Mouse (Mus musculus) intestine, postnatal 0 days (tissue): Measurements from ENCODE around the gene Tspan11. TPM values are rescaled to one million over a fixed set of nuclear protein-coding genes. Genes with fewer than 3 reads are reported as not detected.

ENCODE experiments used
- ATAC-seq: fragments of 200-750 bp; cut with Nextera tagmentation; 2 replicates; pipeline ENCODE4 v1.8.0; 2017; ENCODE audit warnings: mild to moderate bottlenecking, moderate TSS enrichment, moderate library complexity
- H3K27ac ChIP-seq: fragments of 300-500 bp; sonication (generic); 2 replicates; pipeline ENCODE4 v1.5.1; 2014; ENCODE audit warnings: mild to moderate bottlenecking, low read depth, low read length, moderate library complexity
- H3K27me3 ChIP-seq: fragments of 300-500 bp; sonication (generic); replicated peaks from 2 replicates; pipeline ENCODE4 v1.6.1; 2014; ENCODE audit warnings: low read length, mixed read lengths; ENCODE audit not compliant: control insufficient read depth, insufficient read depth
- H3K36me3 ChIP-seq: fragments of 300-500 bp; sonication (generic); 2 replicates; pipeline ENCODE4 v1.6.1; 2014; ENCODE audit warnings: mild to moderate bottlenecking, moderate library complexity; ENCODE audit not compliant: control insufficient read depth, insufficient read depth
- H3K4me1 ChIP-seq: fragments of 300-500 bp; sonication (generic); replicated peaks from 2 replicates; pipeline ENCODE4 v1.6.1; 2014; ENCODE audit warnings: antibody characterized with exemption, low read length, mixed read lengths; ENCODE audit not compliant: control insufficient read depth, insufficient read depth
- H3K4me2 ChIP-seq: fragments of 300-500 bp; sonication (generic); replicated peaks from 2 replicates; pipeline ENCODE4 v1.6.1; 2014; ENCODE audit warnings: low read depth, mild to moderate bottlenecking, moderate library complexity
- H3K4me3 ChIP-seq: fragments of 300-500 bp; sonication (generic); 2 replicates; pipeline ENCODE4 v1.5.1; 2014; ENCODE audit warnings: low read depth, low read length
- H3K9ac ChIP-seq: fragments of 300-500 bp; sonication (generic); 2 replicates; pipeline ENCODE4 v1.6.1; 2014; ENCODE audit warnings: mild to moderate bottlenecking, low read depth, low read length
- H3K9me3 ChIP-seq: fragments of 300-500 bp; sonication (generic); 2 replicates; pipeline ENCODE4 v1.6.1; 2016; ENCODE audit warnings: mixed run types; ENCODE audit not compliant: control insufficient read depth
- CTCF ChIP-seq: sonication (generic); IDR thresholded peaks from 2 replicates; pipeline ENCODE4 v1.5.1; 2016; ENCODE audit warnings: low read depth, mild to moderate bottlenecking, control low read depth, antibody characterized with exemption, moderate library complexity
- WGBS: fragments of 180-500 bp; shearing (Covaris S2); extraction: QIAGEN DNeasy Blood & Tissue Kit; methylation state at CpG from one replicate; pipeline ENCODE4 v1.1.7; 2014; 5-methylcytosine and 5-hydroxymethylcytosine counted together
- polyA plus RNA-seq: library from polyadenylated mRNA; unstranded; fragments of >200 nt; fragmentation: Nextera tagmentation; extraction: Ambion mirVana; gene quantifications from 2 replicates; pipeline ENCODE4 v1.2.1, GENCODE M21; 2015

Tspan11 gene
- polyA plus RNA-seq, 1 experiment from 2014 or later: 2.7 TPM

DNA sequence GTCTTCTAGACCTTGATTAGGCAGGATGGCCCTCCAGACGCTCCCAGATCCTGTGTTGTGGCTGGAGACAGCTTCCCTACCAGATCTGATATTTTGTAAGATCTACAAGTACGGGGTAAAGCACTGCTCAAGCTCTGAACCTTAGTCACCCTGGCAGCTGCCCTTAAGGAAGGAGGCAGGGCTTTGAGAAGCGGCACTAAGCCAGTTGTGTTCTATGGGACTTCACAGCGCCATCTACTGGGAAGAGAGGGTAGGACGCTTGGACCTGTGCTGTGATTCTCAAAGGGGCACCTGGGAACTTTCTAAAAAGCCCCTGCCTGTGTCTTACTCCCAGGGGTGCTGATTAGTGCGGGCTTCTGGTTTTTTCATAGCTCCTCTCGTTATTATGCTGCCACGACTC is 33.3 kb downstream of the Tspan11 start:
- no peaks in the 10 kb centered on the region for H3K27me3 ChIP-seq
- H3K4me1 ChIP-seq: no peaks in the 10 kb centered on the region
- H3K4me2 ChIP-seq: no peak overlapping the region
- no peak overlapping the region for H3K27ac ChIP-seq
- 7% methylated on average over 8 of the region's 8 CpGs for WGBS
- H3K4me3 ChIP-seq: no peak overlapping the region
- H3K9ac ChIP-seq: no peak overlapping the region
- ATAC-seq: no peak
- H3K9me3 ChIP-seq: no peaks in the 10 kb centered on the region
- peak; percentile 89 for TF ChIP-seq CTCF
- H3K36me3 ChIP-seq: no peaks in the 10 kb centered on the region

DNA sequence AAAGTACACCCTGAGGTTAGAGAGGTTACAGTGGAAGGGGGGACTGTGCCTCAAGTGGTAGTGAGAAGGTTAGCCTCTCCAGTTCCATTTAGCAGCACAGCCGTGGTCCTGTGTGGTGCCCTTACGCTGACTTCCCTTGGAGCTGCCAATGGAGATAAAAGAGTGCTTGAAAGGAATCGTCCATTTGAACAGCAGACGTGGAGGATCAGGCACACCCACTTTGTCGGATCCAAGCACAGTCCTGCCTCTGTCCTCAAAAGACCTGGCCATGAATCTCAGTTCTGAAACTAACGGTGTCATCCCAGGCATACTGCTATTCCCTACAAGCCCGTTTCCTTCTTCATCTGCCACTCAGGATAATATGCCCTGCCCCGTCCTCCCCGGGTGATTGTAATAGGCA is 34.6 kb downstream of the Tspan11 start:
- H3K9me3 ChIP-seq: no peaks in the 10 kb centered on the region
- no peak overlapping the region for H3K9ac ChIP-seq
- H3K4me2 ChIP-seq: no peak overlapping the region
- H3K36me3 ChIP-seq: no peaks in the 10 kb centered on the region
- no peak overlapping the region for H3K27ac ChIP-seq
- no peaks in the 10 kb centered on the region for H3K27me3 ChIP-seq
- no peak for TF ChIP-seq CTCF
- 59% methylated on average over 9 of the region's 9 CpGs for WGBS
- no peak for ATAC-seq
- no peaks in the 10 kb centered on the region for H3K4me1 ChIP-seq
- H3K4me3 ChIP-seq: no peak overlapping the region

DNA sequence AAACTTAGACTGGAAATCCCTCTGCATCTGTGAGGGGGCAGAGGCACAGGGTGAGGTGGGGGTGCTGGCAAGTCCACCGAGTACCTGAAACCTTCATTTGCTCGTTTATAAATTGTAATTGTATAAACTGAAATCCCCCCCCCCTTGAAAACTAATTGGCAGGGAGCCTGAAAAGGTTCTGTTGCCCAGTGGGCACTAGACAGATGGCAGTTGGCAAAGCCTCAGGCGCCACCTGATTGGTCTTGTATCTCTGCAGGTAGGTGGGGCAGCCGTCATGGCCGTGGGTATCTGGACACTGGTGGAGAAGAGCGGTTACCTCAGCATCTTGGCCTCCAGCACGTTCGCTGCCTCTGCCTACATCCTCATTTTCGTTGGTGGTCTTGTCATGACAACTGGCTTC is 35.9 kb downstream of the Tspan11 start:
- no peak for ATAC-seq
- Histone ChIP-seq H3K4me3 (no peak overlapping the region), H3K36me3 (no peaks in the 10 kb centered on the region), H3K4me2 (no peak overlapping the region), H3K27me3 (no peaks in the 10 kb centered on the region), H3K4me1 (no peaks in the 10 kb centered on the region), H3K9ac (no peak overlapping the region), H3K9me3 (no peaks in the 10 kb centered on the region), H3K27ac (no peak overlapping the region)
- no peak for TF ChIP-seq CTCF
- WGBS: 84% methylated on average over 9 of the region's 9 CpGs

DNA sequence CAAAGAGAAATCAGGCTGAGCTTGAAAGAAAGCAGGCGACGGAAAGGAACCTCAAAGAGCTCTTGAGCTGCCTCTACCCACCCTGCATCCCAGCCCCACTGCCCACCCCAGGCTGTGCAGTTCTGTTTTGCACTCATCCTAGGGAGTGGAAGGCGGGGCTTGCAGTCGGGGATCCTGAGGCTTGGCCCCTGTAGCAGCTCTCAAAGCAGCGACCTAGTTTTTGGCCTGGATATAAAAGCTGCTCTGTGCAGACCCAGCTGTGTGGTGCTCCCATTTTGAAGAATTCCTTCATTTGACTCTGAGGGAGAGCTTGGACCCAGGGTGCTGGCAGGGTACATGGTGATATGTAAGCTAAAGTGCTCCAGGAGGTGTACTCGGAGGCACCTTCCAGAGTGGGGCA is 37.4 kb downstream of the Tspan11 start:
- Histone ChIP-seq H3K9me3 (no peaks in the 10 kb centered on the region), H3K4me3 (no peak overlapping the region), H3K9ac (no peak overlapping the region), H3K27ac (no peak overlapping the region), H3K36me3 (no peaks in the 10 kb centered on the region), H3K4me2 (no peak overlapping the region), H3K27me3 (no peaks in the 10 kb centered on the region), H3K4me1 (no peaks in the 10 kb centered on the region)
- TF ChIP-seq CTCF: no peak
- 64% methylated on average over 6 of the region's 6 CpGs for WGBS
- no peak for ATAC-seq

DNA sequence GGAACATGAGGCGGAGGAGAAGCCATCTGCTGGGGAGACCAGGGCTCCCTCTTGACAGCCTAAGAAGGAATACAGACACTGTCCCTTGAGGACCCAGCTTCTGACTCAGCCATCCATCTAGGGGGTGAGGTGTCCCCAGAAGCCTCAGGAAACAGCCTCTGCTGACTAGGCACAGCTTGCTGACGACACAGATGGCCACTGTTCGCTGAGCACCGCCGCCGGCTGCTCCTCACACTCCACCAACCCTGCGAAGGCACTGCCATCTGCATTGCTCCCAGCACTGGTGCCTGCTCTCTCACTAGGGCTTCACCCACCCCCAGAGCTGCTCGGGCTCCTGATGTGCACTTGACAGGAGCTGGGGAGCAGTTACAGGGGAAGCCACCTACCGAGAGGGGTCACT is 38.5 kb downstream of the Tspan11 start:
- no peaks in the 10 kb centered on the region for H3K36me3 ChIP-seq
- ATAC-seq: no peak
- H3K27ac ChIP-seq: no peak overlapping the region
- H3K4me1 ChIP-seq: no peaks in the 10 kb centered on the region
- no peak for TF ChIP-seq CTCF
- no peak overlapping the region for H3K9ac ChIP-seq
- no peaks in the 10 kb centered on the region for H3K27me3 ChIP-seq
- no peak overlapping the region for H3K4me2 ChIP-seq
- no peak overlapping the region for H3K4me3 ChIP-seq
- 63% methylated on average over 9 of the region's 9 CpGs for WGBS
- no peaks in the 10 kb centered on the region for H3K9me3 ChIP-seq

DNA sequence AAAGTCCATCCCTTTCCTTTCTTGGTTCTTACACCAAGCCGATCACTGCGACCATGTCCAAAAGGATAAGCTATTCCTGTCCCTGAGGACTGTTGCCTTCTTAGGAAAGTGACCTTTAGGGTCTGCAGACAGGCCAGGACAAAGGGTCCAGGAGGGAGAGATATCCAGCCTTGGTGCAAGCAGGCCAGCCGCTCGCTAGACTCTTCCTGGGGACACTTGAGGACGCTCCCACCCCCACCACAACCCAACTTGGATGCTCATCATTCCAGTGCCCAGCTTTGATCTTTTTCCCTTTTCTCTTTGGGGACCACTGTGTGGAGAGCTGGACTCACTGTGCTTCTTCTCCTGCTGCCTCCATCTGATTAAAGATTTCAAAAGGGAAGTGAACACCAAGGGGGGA is 41.3 kb downstream of the Tspan11 start:
- no peaks in the 10 kb centered on the region for H3K36me3 ChIP-seq
- no peak overlapping the region for H3K4me3 ChIP-seq
- 90% methylated on average over 5 of the region's 5 CpGs for WGBS
- no peak overlapping the region for H3K4me2 ChIP-seq
- H3K9me3 ChIP-seq: no peaks in the 10 kb centered on the region
- H3K4me1 ChIP-seq: no peaks in the 10 kb centered on the region
- no peaks in the 10 kb centered on the region for H3K27me3 ChIP-seq
- no peak for TF ChIP-seq CTCF
- H3K27ac ChIP-seq: no peak overlapping the region
- no peak overlapping the region for H3K9ac ChIP-seq
- ATAC-seq: no peak

DNA sequence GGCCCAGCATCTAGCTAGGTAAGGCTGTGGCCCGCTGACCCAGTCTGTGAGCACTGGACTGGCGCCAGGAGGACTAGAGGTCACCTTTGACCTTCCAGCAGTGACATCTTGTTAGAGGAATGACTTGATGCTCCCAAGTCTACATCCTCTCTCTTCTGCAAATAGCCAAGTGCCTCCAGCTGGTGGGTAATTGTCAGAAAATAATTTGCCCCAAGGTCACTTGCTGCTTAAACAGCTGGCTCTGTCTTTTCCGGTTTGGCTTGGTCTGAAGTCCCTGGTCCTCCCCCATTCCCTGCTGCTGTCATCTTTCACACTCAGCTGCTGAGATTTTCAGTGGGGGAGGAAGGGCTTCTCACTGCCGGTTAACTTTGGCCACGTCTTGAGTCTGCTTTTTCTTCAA is 45.3 kb downstream of the Tspan11 start:
- no peak overlapping the region for H3K4me3 ChIP-seq
- no peaks in the 10 kb centered on the region for H3K36me3 ChIP-seq
- H3K9me3 ChIP-seq: no peaks in the 10 kb centered on the region
- ATAC-seq: no peak
- H3K4me1 ChIP-seq: no peaks in the 10 kb centered on the region
- no peak overlapping the region for H3K9ac ChIP-seq
- no peak overlapping the region for H3K4me2 ChIP-seq
- no peak for TF ChIP-seq CTCF
- H3K27me3 ChIP-seq: no peaks in the 10 kb centered on the region
- WGBS: 45% methylated on average over 5 of the region's 5 CpGs
- H3K27ac ChIP-seq: no peak overlapping the region
